Mouse (Mus musculus) ovary, adult 10 weeks (tissue): ENCODE measurements around the gene Olfr204. TPM values are rescaled to one million over a fixed set of nuclear protein-coding genes. Genes with fewer than 3 reads are reported as not detected.

Experiments
- polyA plus RNA-seq: library from polyadenylated mRNA; stranded (reverse); fragments of 350-450 nt; fragmentation: Illumina TruSeq; extraction: RNeasy Lipid Tissue Mini Kit (QIAGEN cat#74804); gene quantifications from one replicate; pipeline ENCODE4 v1.2.3, GENCODE M21; 2014

Gene Olfr204
- polyA plus RNA-seq = not detected

GRCm38 (mm10) chr16:59318148-59318547 lies at the start of gene Olfr204:
Olfr204 (minus strand) TSS chr16:59318248.

GRCm38 (mm10) chr16:59363893-59364292 lies 45.8 kb upstream of the Olfr204 start, which contains the start of gene Olfr209:
Olfr209 (minus strand) TSS chr16:59363993.

GRCm38 (mm10) chr16:59349146-59349545 lies 31.1 kb upstream of the Olfr204 start, which contains the start of gene Olfr206:
Olfr206 (minus strand) TSS chr16:59349246.

GRCm38 (mm10) chr16:59331038-59331437 lies 13.0 kb upstream of the Olfr204 start, which contains the start of gene Olfr205:
Olfr205 (minus strand) TSS chr16:59331138.

GRCm38 (mm10) chr16:59298581-59298980 lies 19.5 kb downstream of the Olfr204 start, which contains the start of gene Olfr203:
Olfr203 (plus strand) TSS chr16:59298881.

GRCm38 (mm10) chr16:59286693-59287092 lies 31.4 kb downstream of the Olfr204 start, which contains the start of gene Olfr202:
Olfr202 (minus strand) TSS chr16:59286793.

GRCm38 (mm10) chr16:59272532-59272931 lies 45.5 kb downstream of the Olfr204 start, which contains the start of gene Olfr201:
Olfr201 (minus strand) TSS chr16:59272632.

Other genes starting within 250 kb of the Olfr204 start
- not detected for gene Olfr190, start 240.2 kb downstream of the Olfr204 start, polyA plus RNA-seq
- gene Olfr191, start 228.4 kb downstream of the Olfr204 start, polyA plus RNA-seq = not detected
- not detected for gene Olfr193, start 206.4 kb downstream of the Olfr204 start, polyA plus RNA-seq
- not detected for gene Olfr194, start 197.2 kb downstream of the Olfr204 start, polyA plus RNA-seq
- gene Olfr195, start 171.2 kb downstream of the Olfr204 start, polyA plus RNA-seq = not detected
- gene Olfr196, start 147.8 kb downstream of the Olfr204 start, polyA plus RNA-seq = not detected
- not detected for gene Olfr198, start 114.7 kb downstream of the Olfr204 start, polyA plus RNA-seq
- not detected for gene Olfr199, start 98.5 kb downstream of the Olfr204 start, polyA plus RNA-seq
- gene Olfr201, start 45.6 kb downstream of the Olfr204 start, polyA plus RNA-seq = not detected
- not detected for gene Olfr202, start 31.5 kb downstream of the Olfr204 start, polyA plus RNA-seq
- not detected for gene Olfr203, start 19.4 kb downstream of the Olfr204 start, polyA plus RNA-seq
- not detected for gene Olfr205, start 12.9 kb upstream of the Olfr204 start, polyA plus RNA-seq
- 1.3 TPM for gene Olfr206, start 31.0 kb upstream of the Olfr204 start, polyA plus RNA-seq
- not detected for gene Olfr209, start 45.7 kb upstream of the Olfr204 start, polyA plus RNA-seq
- 0.29 TPM for gene Gabrr3, start 89.1 kb upstream of the Olfr204 start, polyA plus RNA-seq
- 37.5 TPM for gene Riox2, start 153.5 kb upstream of the Olfr204 start, polyA plus RNA-seq